Mouse (Mus musculus): ENCODE results near the gene Washc2. TPM values are rescaled to one million over a fixed set of nuclear protein-coding genes. Genes with fewer than 3 reads are reported as not detected.
A peak's percentile ranks its signal among the peaks of the same experiment; 100 is the strongest.

Washc2 gene
- polyA plus RNA-seq, 1 experiment from 2014 or later = 72.8 TPM

DNA sequence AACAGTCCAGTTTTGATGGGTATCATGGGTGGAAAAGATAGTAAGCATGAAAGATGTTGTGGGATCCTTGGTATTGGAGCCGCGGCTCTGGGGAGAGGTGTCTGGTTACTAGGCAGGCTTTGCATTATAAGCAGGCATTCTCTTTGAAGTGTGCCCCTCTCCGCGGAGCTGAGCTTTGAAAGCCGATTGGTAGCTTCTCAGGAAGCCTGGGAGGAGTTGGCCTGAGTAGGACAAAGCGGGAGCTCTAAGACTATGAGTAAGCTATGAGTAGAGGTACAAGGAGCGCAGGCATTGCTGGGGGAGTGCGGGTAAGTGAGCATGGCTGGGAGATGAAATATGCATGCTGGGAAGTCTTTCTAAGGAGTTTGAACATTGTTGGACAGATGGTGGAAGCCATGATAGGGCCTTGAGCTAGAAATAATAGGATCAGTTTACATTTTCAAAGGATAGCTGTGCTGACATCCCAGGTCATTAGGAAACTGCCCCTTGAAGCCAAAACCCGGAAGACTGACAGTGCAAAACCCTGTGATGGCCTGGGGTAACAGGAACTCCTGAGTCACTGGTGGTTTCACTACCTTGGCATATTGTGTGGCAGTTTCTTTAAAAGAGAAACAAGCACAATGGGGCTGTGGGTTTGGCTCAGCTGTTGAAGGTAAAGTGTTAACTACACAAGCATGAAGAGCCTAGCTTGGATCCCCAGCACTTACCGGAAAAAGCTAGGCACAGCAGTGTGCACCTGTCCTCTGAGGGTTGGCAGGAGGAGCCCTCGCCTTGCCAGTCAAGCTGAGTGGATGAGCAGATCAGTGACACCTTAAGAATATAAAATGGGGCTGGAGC is 58.7 kb downstream of the Washc2 start:
- Histone ChIP-seq H3K9me3 (replicated peaks; ENCODE audit: control insufficient read depth, low read length, poor library complexity, severe bottlenecking) (0 out of 2 replicates have a peak, but pooled peaks cover 2% of the 10 kb centered on the region), H3K4me3 (ENCODE audit: low read depth, low read length) (peak overlapping the region; percentile 25), H3K27me3 (ENCODE audit: control insufficient read depth, insufficient read depth, low read depth, low read length) (no peaks in the 10 kb centered on the region), H3K4me2 (ENCODE audit: low read length) (peak overlapping the region; percentile 59), H3K36me3 (ENCODE audit: control insufficient read depth, insufficient read depth, low read length) (no peaks in the 10 kb centered on the region; the same call in 1 of the 2 replicates), H3K27ac (ENCODE audit: low read length) (peak overlapping the region; percentile 68), H3K4me1 (ENCODE audit: control insufficient read depth, insufficient read depth, low read length) (peaks cover 17% of the 10 kb centered on the region), H3K9ac (ENCODE audit: low read depth, low read length) (peak overlapping the region; percentile 50; the same call in 1 of the 2 replicates)
- 13% methylated on average over 11 of the region's 11 CpGs for WGBS
- peak; percentile 32; the same call in 1 of the 2 replicates for ATAC-seq

DNA sequence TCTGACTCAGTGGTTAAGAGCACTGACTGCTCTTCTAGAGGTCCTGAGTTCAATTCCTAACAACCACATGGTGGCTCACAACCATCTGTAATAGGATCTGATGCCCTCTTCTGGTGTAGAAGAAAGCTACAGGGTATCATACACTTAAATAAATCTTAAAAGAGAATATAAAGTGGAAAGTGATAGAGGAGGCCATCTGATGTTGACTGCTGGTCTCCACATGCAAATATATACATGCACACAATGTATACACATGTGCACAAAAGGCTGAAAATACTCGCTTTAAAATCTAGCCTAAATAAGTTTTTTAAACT is 59.2 kb downstream of the Washc2 start:
- Histone ChIP-seq H3K4me2 (ENCODE audit: low read length) (peak overlapping the region; percentile 59; the same call in 1 of the 2 replicates), H3K27ac (ENCODE audit: low read length) (no peak overlapping the region), H3K36me3 (ENCODE audit: control insufficient read depth, insufficient read depth, low read length) (no peaks in the 10 kb centered on the region; the same call in 1 of the 2 replicates), H3K4me1 (ENCODE audit: control insufficient read depth, insufficient read depth, low read length) (peaks cover 17% of the 10 kb centered on the region), H3K27me3 (ENCODE audit: control insufficient read depth, insufficient read depth, low read depth, low read length) (no peaks in the 10 kb centered on the region), H3K9ac (ENCODE audit: low read depth, low read length) (no peak overlapping the region), H3K4me3 (ENCODE audit: low read depth, low read length) (no peak overlapping the region), H3K9me3 (replicated peaks; ENCODE audit: control insufficient read depth, low read length, poor library complexity, severe bottlenecking) (0 out of 2 replicates have a peak, but pooled peaks cover 2% of the 10 kb centered on the region)
- ATAC-seq = no peak
- 96% methylated on average over 1 of the region's 1 CpGs for WGBS

DNA sequence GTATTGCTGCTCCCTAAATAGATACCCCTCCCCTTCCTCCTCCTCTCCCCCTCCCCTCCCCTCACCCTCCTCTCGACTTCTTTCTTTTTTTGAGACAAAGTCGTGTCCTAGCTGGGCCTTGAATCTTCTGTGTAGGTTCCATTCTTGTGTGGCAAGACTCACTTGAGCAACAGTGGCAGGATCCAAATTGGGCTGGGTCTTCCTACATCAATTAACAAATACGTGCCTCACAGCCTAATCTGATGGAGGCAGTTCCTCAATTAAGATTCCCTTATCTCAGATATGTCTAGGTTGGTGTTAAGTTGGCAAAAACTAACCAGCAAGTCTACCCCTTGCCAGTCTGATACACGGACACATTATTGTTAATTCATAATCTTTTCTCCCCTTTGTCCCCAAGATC is 67.9 kb downstream of the Washc2 start:
- Histone ChIP-seq H3K27me3 (ENCODE audit: control insufficient read depth, insufficient read depth, low read depth, low read length) (no peaks in the 10 kb centered on the region), H3K4me2 (ENCODE audit: low read length) (no peak overlapping the region), H3K27ac (ENCODE audit: low read length) (no peak overlapping the region), H3K36me3 (ENCODE audit: control insufficient read depth, insufficient read depth, low read length) (no peaks in the 10 kb centered on the region), H3K9me3 (replicated peaks; ENCODE audit: control insufficient read depth, low read length, poor library complexity, severe bottlenecking) (0 out of 2 replicates have a peak, but pooled peaks cover 2% of the 10 kb centered on the region), H3K4me3 (ENCODE audit: low read depth, low read length) (no peak overlapping the region), H3K9ac (ENCODE audit: low read depth, low read length) (no peak overlapping the region), H3K4me1 (ENCODE audit: control insufficient read depth, insufficient read depth, low read length) (no peaks in the 10 kb centered on the region)
- ATAC-seq = no peak
- WGBS = 68% methylated on average over 4 of the region's 4 CpGs

DNA sequence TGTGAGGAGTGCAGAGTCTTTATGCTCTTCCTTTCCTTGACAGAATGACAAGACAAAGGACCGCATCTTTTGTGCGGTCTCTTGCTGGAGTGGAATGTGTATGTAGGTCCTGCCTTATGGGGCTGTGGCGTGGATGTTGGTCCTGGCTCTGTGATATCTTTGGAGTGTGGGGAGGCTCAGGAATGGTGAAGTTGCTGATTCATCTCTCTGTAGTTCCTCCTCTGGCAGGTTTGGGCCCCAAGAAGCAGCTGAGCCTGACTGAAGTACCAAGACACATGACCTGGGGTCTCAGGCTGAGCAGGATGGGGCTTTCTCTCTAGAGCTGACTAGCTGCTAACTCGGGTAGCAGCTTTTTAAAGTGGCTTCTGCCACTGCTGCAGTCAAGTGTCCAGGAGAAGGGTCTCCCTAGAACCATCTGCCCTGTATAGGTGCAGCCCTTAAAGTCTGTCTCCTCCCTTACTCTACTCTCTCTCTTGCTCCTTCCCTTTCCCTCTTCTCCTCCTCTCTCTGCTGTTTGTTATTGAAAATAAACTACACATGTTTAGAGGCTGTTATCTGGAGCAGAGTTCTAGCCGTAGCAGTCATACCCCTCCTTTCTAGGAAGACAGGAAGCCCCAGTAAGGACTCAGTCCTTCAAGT is 71.0 kb downstream of the Washc2 start:
- no peak overlapping the region for H3K9ac ChIP-seq (ENCODE audit: low read depth, low read length)
- no peaks in the 10 kb centered on the region for H3K9me3 ChIP-seq (replicated peaks; ENCODE audit: control insufficient read depth, low read length, poor library complexity, severe bottlenecking)
- H3K4me1 ChIP-seq (ENCODE audit: control insufficient read depth, insufficient read depth, low read length) = no peaks in the 10 kb centered on the region
- 91% methylated on average over 5 of the region's 5 CpGs for WGBS
- no peak for ATAC-seq
- H3K27me3 ChIP-seq (ENCODE audit: control insufficient read depth, insufficient read depth, low read depth, low read length) = no peaks in the 10 kb centered on the region
- no peak overlapping the region for H3K4me3 ChIP-seq (ENCODE audit: low read depth, low read length)
- no peak overlapping the region for H3K27ac ChIP-seq (ENCODE audit: low read length)
- H3K4me2 ChIP-seq (ENCODE audit: low read length) = no peak overlapping the region
- H3K36me3 ChIP-seq (ENCODE audit: control insufficient read depth, insufficient read depth, low read length) = no peaks in the 10 kb centered on the region; the same call in 1 of the 2 replicates

DNA sequence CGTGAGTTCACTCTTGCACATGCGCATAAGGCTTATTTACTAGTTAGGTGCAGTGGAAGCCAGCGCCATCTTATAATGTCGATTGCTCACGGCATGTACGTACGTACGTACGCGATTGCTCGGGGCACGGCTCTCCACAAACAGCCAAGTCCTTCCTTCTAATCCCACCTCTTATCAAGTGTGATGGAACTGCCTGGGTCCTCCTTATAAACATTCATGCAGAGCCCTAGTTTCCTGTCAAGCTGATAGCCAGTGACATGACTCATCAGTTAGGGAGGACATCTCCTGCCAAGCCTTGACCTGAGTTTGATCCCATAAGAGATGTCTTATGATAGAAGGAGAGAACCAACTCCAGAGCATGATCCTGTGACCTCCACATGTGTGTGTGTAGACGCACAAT is 73.2 kb downstream of the Washc2 start:
- Histone ChIP-seq H3K27me3 (ENCODE audit: control insufficient read depth, insufficient read depth, low read depth, low read length) (no peaks in the 10 kb centered on the region), H3K27ac (ENCODE audit: low read length) (no peak overlapping the region), H3K4me1 (ENCODE audit: control insufficient read depth, insufficient read depth, low read length) (no peaks in the 10 kb centered on the region), H3K9me3 (replicated peaks; ENCODE audit: control insufficient read depth, low read length, poor library complexity, severe bottlenecking) (no peaks in the 10 kb centered on the region), H3K36me3 (ENCODE audit: control insufficient read depth, insufficient read depth, low read length) (no peaks in the 10 kb centered on the region; the same call in 1 of the 2 replicates), H3K4me3 (ENCODE audit: low read depth, low read length) (no peak overlapping the region), H3K4me2 (ENCODE audit: low read length) (no peak overlapping the region), H3K9ac (ENCODE audit: low read depth, low read length) (no peak overlapping the region)
- WGBS = 96% methylated on average over 13 of the region's 13 CpGs
- no peak for ATAC-seq

DNA sequence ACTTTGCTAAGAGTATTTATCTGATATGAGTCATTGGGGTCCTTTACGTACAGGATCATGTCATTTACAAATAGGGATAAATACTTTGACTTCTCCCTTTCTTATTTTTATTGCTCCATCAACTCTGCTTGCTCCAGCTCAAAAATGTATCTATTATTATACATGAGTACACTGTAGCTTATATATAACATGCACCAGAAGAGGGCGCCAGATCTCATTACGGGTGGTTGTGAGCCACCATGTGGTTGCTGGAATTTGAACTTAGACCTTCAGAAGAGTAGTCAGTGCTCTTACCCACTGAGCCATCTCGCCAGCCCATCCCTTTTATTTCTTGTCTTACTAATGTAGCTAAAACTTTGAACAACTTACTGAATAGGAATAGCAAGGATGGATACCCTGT is 74.7 kb downstream of the Washc2 start:
- Histone ChIP-seq H3K9ac (ENCODE audit: low read depth, low read length) (no peak overlapping the region), H3K27ac (ENCODE audit: low read length) (no peak overlapping the region), H3K4me2 (ENCODE audit: low read length) (no peak overlapping the region), H3K9me3 (replicated peaks; ENCODE audit: control insufficient read depth, low read length, poor library complexity, severe bottlenecking) (no peaks in the 10 kb centered on the region), H3K4me3 (ENCODE audit: low read depth, low read length) (no peak overlapping the region), H3K4me1 (ENCODE audit: control insufficient read depth, insufficient read depth, low read length) (no peaks in the 10 kb centered on the region), H3K27me3 (ENCODE audit: control insufficient read depth, insufficient read depth, low read depth, low read length) (no peaks in the 10 kb centered on the region), H3K36me3 (ENCODE audit: control insufficient read depth, insufficient read depth, low read length) (peaks cover 2% of the 10 kb centered on the region; the same call in 1 of the 2 replicates)
- 54% methylated on average over 4 of the region's 4 CpGs for WGBS
- no peak for ATAC-seq

DNA sequence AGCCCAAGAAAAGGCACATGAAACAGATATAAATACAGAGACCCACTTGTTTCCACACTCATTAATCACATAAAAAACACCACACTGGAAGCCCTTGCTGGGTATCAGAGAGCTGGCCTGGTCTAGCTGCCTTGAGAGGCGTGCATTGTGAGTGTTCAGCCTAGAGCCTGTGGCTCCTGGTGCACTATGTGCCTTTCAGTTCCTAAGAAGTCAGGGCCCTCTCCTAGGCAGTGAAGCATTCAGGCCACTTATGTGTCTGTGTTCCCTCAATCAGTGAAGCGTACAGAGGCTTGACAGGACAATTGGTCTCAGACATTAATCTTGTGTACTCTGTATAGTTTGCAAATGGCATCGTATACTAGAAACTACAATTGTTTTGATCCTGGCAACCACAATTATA is 75.4 kb downstream of the Washc2 start:
- H3K27ac ChIP-seq (ENCODE audit: low read length) = no peak overlapping the region
- peaks cover 2% of the 10 kb centered on the region; the same call in 1 of the 2 replicates for H3K36me3 ChIP-seq (ENCODE audit: control insufficient read depth, insufficient read depth, low read length)
- no peaks in the 10 kb centered on the region for H3K27me3 ChIP-seq (ENCODE audit: control insufficient read depth, insufficient read depth, low read depth, low read length)
- no peak overlapping the region for H3K9ac ChIP-seq (ENCODE audit: low read depth, low read length)
- WGBS = 82% methylated on average over 3 of the region's 3 CpGs
- no peaks in the 10 kb centered on the region for H3K9me3 ChIP-seq (replicated peaks; ENCODE audit: control insufficient read depth, low read length, poor library complexity, severe bottlenecking)
- H3K4me2 ChIP-seq (ENCODE audit: low read length) = no peak overlapping the region
- no peaks in the 10 kb centered on the region for H3K4me1 ChIP-seq (ENCODE audit: control insufficient read depth, insufficient read depth, low read length)
- no peak for ATAC-seq
- no peak overlapping the region for H3K4me3 ChIP-seq (ENCODE audit: low read depth, low read length)

DNA sequence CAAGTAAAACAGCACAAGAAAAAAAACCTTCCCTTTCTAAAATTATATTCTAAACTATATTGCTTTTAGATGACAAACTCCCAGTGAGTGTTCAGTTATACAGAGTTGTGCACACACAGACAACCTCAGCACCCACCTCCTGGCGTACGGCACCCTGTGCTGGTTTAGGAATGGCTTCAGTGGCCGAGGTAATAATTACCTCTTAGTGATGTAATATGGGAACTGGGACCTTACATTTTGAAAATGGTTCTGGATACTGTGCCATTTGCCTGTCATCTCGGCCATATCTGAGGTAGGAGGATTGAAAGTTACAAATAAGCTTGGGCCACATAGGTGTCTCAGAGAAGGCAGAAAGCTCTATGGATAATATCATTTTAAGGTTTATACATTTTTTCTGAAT is 78.5 kb downstream of the Washc2 start:
- no peak overlapping the region for H3K4me3 ChIP-seq (ENCODE audit: low read depth, low read length)
- peaks cover 2% of the 10 kb centered on the region; the same call in 1 of the 2 replicates for H3K36me3 ChIP-seq (ENCODE audit: control insufficient read depth, insufficient read depth, low read length)
- no peaks in the 10 kb centered on the region for H3K9me3 ChIP-seq (replicated peaks; ENCODE audit: control insufficient read depth, low read length, poor library complexity, severe bottlenecking)
- WGBS = 94% methylated on average over 4 of the region's 4 CpGs
- no peak overlapping the region for H3K9ac ChIP-seq (ENCODE audit: low read depth, low read length)
- no peak for ATAC-seq
- no peaks in the 10 kb centered on the region for H3K27me3 ChIP-seq (ENCODE audit: control insufficient read depth, insufficient read depth, low read depth, low read length)
- H3K4me2 ChIP-seq (ENCODE audit: low read length) = no peak overlapping the region
- H3K4me1 ChIP-seq (ENCODE audit: control insufficient read depth, insufficient read depth, low read length) = no peaks in the 10 kb centered on the region
- H3K27ac ChIP-seq (ENCODE audit: low read length) = no peak overlapping the region
